Mouse (Mus musculus) midbrain, embryonic 15.5 days (tissue): Measurements from ENCODE around the gene Cfap43. TPM values are rescaled to one million over a fixed set of nuclear protein-coding genes. Genes with fewer than 3 reads are reported as not detected.
A peak's percentile ranks its signal among the peaks of the same experiment; 100 is the strongest.

Experiments used
- ATAC-seq: fragments of 200-750 bp; cut with Nextera tagmentation; replicated peaks from 2 replicates; pipeline ENCODE4 v1.8.0; 2017; ENCODE audit warnings: moderate TSS enrichment
- H3K27ac ChIP-seq: fragments of 300-500 bp; sonication (generic); 2 replicates; pipeline ENCODE4 v1.5.1; 2015; ENCODE audit warnings: mild to moderate bottlenecking, inconsistent platforms
- H3K27me3 ChIP-seq: fragments of 300-500 bp; sonication (generic); replicated peaks from 2 replicates; pipeline ENCODE4 v1.6.1; 2015; ENCODE audit warnings: inconsistent platforms
- H3K36me3 ChIP-seq: fragments of 300-500 bp; sonication (generic); replicated peaks from 2 replicates; pipeline ENCODE4 v1.6.1; 2015; ENCODE audit warnings: inconsistent platforms
- H3K4me1 ChIP-seq: fragments of 300-500 bp; sonication (generic); 2 replicates; pipeline ENCODE4 v1.6.1; 2015; ENCODE audit warnings: inconsistent platforms
- H3K4me2 ChIP-seq: fragments of 300-500 bp; sonication (generic); 2 replicates; pipeline ENCODE4 v1.6.1; 2015; ENCODE audit warnings: inconsistent platforms, mild to moderate bottlenecking, moderate library complexity
- H3K4me3 ChIP-seq: fragments of 300-500 bp; sonication (generic); 2 replicates; pipeline ENCODE4 v1.5.1; 2015; ENCODE audit warnings: mild to moderate bottlenecking, inconsistent platforms
- H3K9ac ChIP-seq: fragments of 300-500 bp; sonication (generic); 2 replicates; pipeline ENCODE4 v1.6.1; 2015; ENCODE audit warnings: mild to moderate bottlenecking, inconsistent platforms
- H3K9me3 ChIP-seq: fragments of 300-500 bp; sonication (generic); 2 replicates; pipeline ENCODE4 v1.6.1; 2016; ENCODE audit warnings: inconsistent platforms
- WGBS: fragments of 180-500 bp; shearing (Covaris S2); methylation state at CpG from one replicate; pipeline ENCODE4 v1.1.7; 2015; ENCODE audit warnings: mixed read lengths; 5-methylcytosine and 5-hydroxymethylcytosine counted together
- polyA plus RNA-seq: library from polyadenylated mRNA; unstranded; fragments of >200 nt; fragmentation: Nextera tagmentation; extraction: Ambion mirVana; gene quantifications from 2 replicates; pipeline ENCODE4 v1.2.1, GENCODE M21; 2015

Gene Cfap43
- polyA plus RNA-seq, 1 experiment from 2014 or later = 1.5 TPM

GRCm38 (mm10) chr19:47910117-47910618 lies 8.9 kb downstream of the Cfap43 start:
- H3K36me3 ChIP-seq = no peaks in the 10 kb centered on the region
- H3K9me3 ChIP-seq = no peaks in the 10 kb centered on the region
- no peaks in the 10 kb centered on the region for H3K27me3 ChIP-seq
- 0 out of 2 replicates have a peak, but pooled peaks have one; percentile 13 for ATAC-seq
- peak overlapping the region; percentile 30; the same call in 1 of the 2 replicates for H3K4me3 ChIP-seq
- H3K9ac ChIP-seq = peak overlapping the region; percentile 47; the same call in 1 of the 2 replicates
- peak overlapping the region; percentile 93 for H3K27ac ChIP-seq
- peak overlapping the region; percentile 54 for H3K4me2 ChIP-seq
- peaks cover 24% of the 10 kb centered on the region for H3K4me1 ChIP-seq
- 26% methylated on average over 4 of the region's 4 CpGs for WGBS

- peak overlapping the region; percentile 47 for H3K9ac ChIP-seq
- H3K4me2 ChIP-seq = peak overlapping the region; percentile 54
- H3K9me3 ChIP-seq = no peaks in the 10 kb centered on the region
- 3% methylated on average over 10 of the region's 10 CpGs for whole genome bisulfite sequencing
- H3K4me1 ChIP-seq = peaks cover 24% of the 10 kb centered on the region
- peak; percentile 83 for ATAC-seq
- no peaks in the 10 kb centered on the region for H3K36me3 ChIP-seq
- H3K27ac ChIP-seq = peak overlapping the region; percentile 93
- peak overlapping the region; percentile 30 for H3K4me3 ChIP-seq
- H3K27me3 ChIP-seq = no peaks in the 10 kb centered on the region
These were observed 9.5 kb downstream of the Cfap43 start for GRCm38 (mm10) chr19:47909387-47910116.

- WGBS = 25% methylated on average over 6 of the region's 6 CpGs
- H3K4me3 ChIP-seq = no peak overlapping the region
- H3K27me3 ChIP-seq = no peaks in the 10 kb centered on the region
- peak overlapping the region; percentile 14; the same call in 1 of the 2 replicates for H3K9ac ChIP-seq
- no peaks in the 10 kb centered on the region for H3K36me3 ChIP-seq
- H3K4me1 ChIP-seq = peaks cover 24% of the 10 kb centered on the region
- ATAC-seq = peak; percentile 45
- no peaks in the 10 kb centered on the region for H3K9me3 ChIP-seq
- peak overlapping the region; percentile 93 for H3K27ac ChIP-seq
- H3K4me2 ChIP-seq = peak overlapping the region; percentile 54
These were observed 10.1 kb downstream of the Cfap43 start for GRCm38 (mm10) chr19:47908961-47909371.

- H3K4me2 ChIP-seq = no peak overlapping the region
- H3K27me3 ChIP-seq = no peaks in the 10 kb centered on the region
- 90% methylated on average over 9 of the region's 9 CpGs for WGBS
- H3K4me1 ChIP-seq = peaks cover 24% of the 10 kb centered on the region
- H3K9ac ChIP-seq = no peak overlapping the region
- no peaks in the 10 kb centered on the region for H3K9me3 ChIP-seq
- no peak overlapping the region for H3K27ac ChIP-seq
- no peaks in the 10 kb centered on the region for H3K36me3 ChIP-seq
- no peak overlapping the region for H3K4me3 ChIP-seq
- no peak for ATAC-seq
These were observed 11.5 kb downstream of the Cfap43 start for GRCm38 (mm10) chr19:47907596-47907995.

- Histone ChIP-seq H3K4me1 (peaks cover 22% of the 10 kb centered on the region), H3K4me3 (no peak overlapping the region), H3K27me3 (no peaks in the 10 kb centered on the region), H3K36me3 (no peaks in the 10 kb centered on the region), H3K4me2 (no peak overlapping the region), H3K27ac (no peak overlapping the region), H3K9me3 (no peaks in the 10 kb centered on the region), H3K9ac (no peak overlapping the region)
- 90% methylated on average over 5 of the region's 5 CpGs for WGBS
- ATAC-seq = no peak
These were observed 13.5 kb downstream of the Cfap43 start for GRCm38 (mm10) chr19:47905603-47906002.

GRCm38 (mm10) chr19:47905081-47905480 lies 14.0 kb downstream of the Cfap43 start:
- Histone ChIP-seq H3K4me1 (peaks cover 16% of the 10 kb centered on the region), H3K27me3 (no peaks in the 10 kb centered on the region), H3K36me3 (no peaks in the 10 kb centered on the region), H3K27ac (no peak overlapping the region), H3K4me2 (no peak overlapping the region), H3K9me3 (no peaks in the 10 kb centered on the region), H3K9ac (no peak overlapping the region), H3K4me3 (no peak overlapping the region)
- ATAC-seq = no peak
- WGBS = 78% methylated on average over 4 of the region's 4 CpGs

- peaks cover 3% of the 10 kb centered on the region for H3K4me1 ChIP-seq
- H3K4me2 ChIP-seq = no peak overlapping the region
- no peak overlapping the region for H3K9ac ChIP-seq
- 65% methylated on average over 4 of the region's 4 CpGs for WGBS
- no peak overlapping the region for H3K27ac ChIP-seq
- no peaks in the 10 kb centered on the region for H3K36me3 ChIP-seq
- no peak for ATAC-seq
- H3K4me3 ChIP-seq = no peak overlapping the region
- no peaks in the 10 kb centered on the region for H3K27me3 ChIP-seq
- H3K9me3 ChIP-seq = no peaks in the 10 kb centered on the region
These were observed 15.4 kb downstream of the Cfap43 start for GRCm38 (mm10) chr19:47903679-47904078.

- H3K27me3 ChIP-seq = no peaks in the 10 kb centered on the region
- no peaks in the 10 kb centered on the region for H3K9me3 ChIP-seq
- H3K4me3 ChIP-seq = no peak overlapping the region
- no peak overlapping the region for H3K27ac ChIP-seq
- H3K4me1 ChIP-seq = no peaks in the 10 kb centered on the region; the same call in 1 of the 2 replicates
- H3K36me3 ChIP-seq = no peaks in the 10 kb centered on the region
- no peak; the same call in 1 of the 2 replicates for ATAC-seq
- WGBS = 73% methylated on average over 13 of the region's 13 CpGs
- no peak overlapping the region for H3K4me2 ChIP-seq
- no peak overlapping the region for H3K9ac ChIP-seq
These were observed 16.5 kb downstream of the Cfap43 start for GRCm38 (mm10) chr19:47902316-47903201.

- H3K27ac ChIP-seq = no peak overlapping the region
- WGBS = 85% methylated on average over 10 of the region's 10 CpGs
- no peak for ATAC-seq
- H3K4me2 ChIP-seq = no peak overlapping the region
- H3K36me3 ChIP-seq = peaks cover 5% of the 10 kb centered on the region; the same call in 1 of the 2 replicates
- H3K9me3 ChIP-seq = no peaks in the 10 kb centered on the region
- no peaks in the 10 kb centered on the region; the same call in 1 of the 2 replicates for H3K4me1 ChIP-seq
- H3K27me3 ChIP-seq = no peaks in the 10 kb centered on the region
- H3K9ac ChIP-seq = no peak overlapping the region
- no peak overlapping the region for H3K4me3 ChIP-seq
These were observed 18.5 kb downstream of the Cfap43 start for GRCm38 (mm10) chr19:47900558-47900957.

GRCm38 (mm10) chr19:47900012-47900411 lies 19.1 kb downstream of the Cfap43 start:
- H3K36me3 ChIP-seq = peaks cover 5% of the 10 kb centered on the region; the same call in 1 of the 2 replicates
- H3K27ac ChIP-seq = no peak overlapping the region
- H3K4me3 ChIP-seq = no peak overlapping the region
- no peak for ATAC-seq
- 67% methylated on average over 6 of the region's 6 CpGs for WGBS
- no peak overlapping the region for H3K4me2 ChIP-seq
- H3K9me3 ChIP-seq = no peaks in the 10 kb centered on the region
- no peak overlapping the region for H3K9ac ChIP-seq
- no peaks in the 10 kb centered on the region; the same call in 1 of the 2 replicates for H3K4me1 ChIP-seq
- no peaks in the 10 kb centered on the region for H3K27me3 ChIP-seq

GRCm38 (mm10) chr19:47898472-47899079 lies 20.5 kb downstream of the Cfap43 start:
- no peak overlapping the region for H3K27ac ChIP-seq
- ATAC-seq = no peak
- 92% methylated on average over 8 of the region's 8 CpGs for WGBS
- H3K27me3 ChIP-seq = no peaks in the 10 kb centered on the region
- H3K36me3 ChIP-seq = peaks cover 5% of the 10 kb centered on the region; the same call in 1 of the 2 replicates
- no peak overlapping the region for H3K4me3 ChIP-seq
- H3K9ac ChIP-seq = no peak overlapping the region
- H3K4me1 ChIP-seq = no peaks in the 10 kb centered on the region; the same call in 1 of the 2 replicates
- no peaks in the 10 kb centered on the region for H3K9me3 ChIP-seq
- no peak overlapping the region for H3K4me2 ChIP-seq

- H3K27me3 ChIP-seq = no peaks in the 10 kb centered on the region
- H3K4me2 ChIP-seq = no peak overlapping the region
- WGBS = 96% methylated on average over 6 of the region's 6 CpGs
- no peak overlapping the region for H3K4me3 ChIP-seq
- H3K9me3 ChIP-seq = no peaks in the 10 kb centered on the region
- peaks cover 5% of the 10 kb centered on the region; the same call in 1 of the 2 replicates for H3K36me3 ChIP-seq
- H3K9ac ChIP-seq = no peak overlapping the region
- H3K27ac ChIP-seq = no peak overlapping the region
- ATAC-seq = no peak
- no peaks in the 10 kb centered on the region for H3K4me1 ChIP-seq
These were observed 26.0 kb downstream of the Cfap43 start for GRCm38 (mm10) chr19:47893092-47893491.
